Mouse (Mus musculus) intestine, embryonic 14.5 days (tissue): ENCODE measurements around the gene Asah2. TPM values are rescaled to one million over a fixed set of nuclear protein-coding genes. Genes with fewer than 3 reads are reported as not detected.

Experiments
- ATAC-seq: fragments of 200-750 bp; cut with Nextera tagmentation; replicated peaks from 2 replicates; pipeline ENCODE4 v1.8.0; 2017; ENCODE audit warnings: low read depth, moderate number of reproducible peaks, moderate TSS enrichment, moderate library complexity; ENCODE audit not compliant: low FRiP score, low TSS enrichment
- DNase-seq: peaks from one replicate; pipeline ENCODE4 v3.0.0-alpha.2; 2018; ENCODE audit warnings: low spot score
- H3K27ac ChIP-seq: fragments of 300-500 bp; sonication (generic); 2 replicates; pipeline ENCODE4 v1.5.1; 2014; ENCODE audit warnings: low read depth, mild to moderate bottlenecking, control low read depth
- H3K27me3 ChIP-seq: fragments of 300-500 bp; sonication (generic); replicated peaks from 2 replicates; pipeline ENCODE4 v1.6.1; 2014; ENCODE audit warnings: low read length, control low read depth; ENCODE audit not compliant: control insufficient read depth, insufficient read depth
- H3K36me3 ChIP-seq: fragments of 300-500 bp; sonication (generic); 2 replicates; pipeline ENCODE4 v1.6.1; 2014; ENCODE audit warnings: low read length, control low read depth; ENCODE audit not compliant: control insufficient read depth, insufficient read depth
- H3K4me1 ChIP-seq: fragments of 300-500 bp; sonication (generic); replicated peaks from 2 replicates; pipeline ENCODE4 v1.6.1; 2014; ENCODE audit warnings: low read length, control low read depth, mixed read lengths; ENCODE audit not compliant: control insufficient read depth, insufficient read depth
- H3K4me2 ChIP-seq: fragments of 300-500 bp; sonication (generic); 2 replicates; pipeline ENCODE4 v1.6.1; 2014; ENCODE audit warnings: low read length
- H3K4me3 ChIP-seq: fragments of 300-500 bp; sonication (generic); 2 replicates; pipeline ENCODE4 v1.5.1; 2014; ENCODE audit warnings: low read depth, low read length, control low read depth, mixed read lengths
- H3K9ac ChIP-seq: fragments of 300-500 bp; sonication (generic); 2 replicates; pipeline ENCODE4 v1.6.1; 2014; ENCODE audit warnings: mild to moderate bottlenecking, low read length
- H3K9me3 ChIP-seq: fragments of 300-500 bp; sonication (generic); 2 replicates; pipeline ENCODE4 v1.6.1; 2016; ENCODE audit warnings: low read length, control low read depth; ENCODE audit not compliant: control insufficient read depth
- WGBS: fragments of 180-500 bp; shearing (Covaris S2); extraction: QIAGEN DNeasy Blood & Tissue Kit; methylation state at CpG from one replicate; pipeline ENCODE4 v1.1.7; 2014; 5-methylcytosine and 5-hydroxymethylcytosine counted together
- polyA plus RNA-seq: library from polyadenylated mRNA; unstranded; fragments of >200 nt; fragmentation: Nextera tagmentation; extraction: Ambion mirVana; gene quantifications from 2 replicates; pipeline ENCODE4 v1.2.1, GENCODE M21; 2014

Gene Asah2
- polyA plus RNA-seq, 1 experiment from 2014 or later, result 1.9 TPM

- WGBS, result 89% methylated on average over 3 of the region's 3 CpGs
- Histone ChIP-seq H3K9ac (no peak overlapping the region), H3K9me3 (no peaks in the 10 kb centered on the region), H3K27me3 (no peaks in the 10 kb centered on the region), H3K27ac (no peak overlapping the region), H3K4me1 (no peaks in the 10 kb centered on the region), H3K4me2 (no peak overlapping the region), H3K36me3 (no peaks in the 10 kb centered on the region), H3K4me3 (no peak overlapping the region)
- ATAC-seq (no peak), DNase-seq (no peak)
Measured at GRCm38 (mm10) chr19:31996916-31997315, 111.1 kb downstream of the Asah2 start.

GRCm38 (mm10) chr19:31991057-31991456 is 117.0 kb downstream of the Asah2 start:
- no peak for ATAC-seq
- DNase-seq, result no peak
- H3K27ac ChIP-seq, result no peak overlapping the region
- no peak overlapping the region for H3K4me2 ChIP-seq
- H3K9ac ChIP-seq, result no peak overlapping the region
- H3K4me3 ChIP-seq, result no peak overlapping the region
- H3K4me1 ChIP-seq, result no peaks in the 10 kb centered on the region
- H3K36me3 ChIP-seq, result no peaks in the 10 kb centered on the region
- H3K9me3 ChIP-seq, result no peaks in the 10 kb centered on the region
- no peaks in the 10 kb centered on the region for H3K27me3 ChIP-seq
- 89% methylated on average over 6 of the region's 6 CpGs for WGBS

GRCm38 (mm10) chr19:31975882-31976281 is 132.1 kb downstream of the Asah2 start:
- Histone ChIP-seq H3K27me3 (no peaks in the 10 kb centered on the region), H3K4me1 (0 out of 2 replicates have a peak, but pooled peaks cover 3% of the 10 kb centered on the region), H3K9me3 (no peaks in the 10 kb centered on the region), H3K4me3 (no peak overlapping the region), H3K4me2 (no peak overlapping the region), H3K36me3 (no peaks in the 10 kb centered on the region), H3K9ac (no peak overlapping the region), H3K27ac (no peak overlapping the region)
- 71% methylated on average over 2 of the region's 2 CpGs for WGBS
- no peak for ATAC-seq
- DNase-seq, result no peak

- H3K27ac ChIP-seq, result no peak overlapping the region
- WGBS, result 8% methylated on average over 6 of the region's 6 CpGs
- H3K4me3 ChIP-seq, result no peak overlapping the region
- no peaks in the 10 kb centered on the region for H3K9me3 ChIP-seq
- H3K4me1 ChIP-seq, result 0 out of 2 replicates have a peak, but pooled peaks cover 3% of the 10 kb centered on the region
- ATAC-seq (peak; percentile 77), DNase-seq (peak; percentile 93)
- H3K27me3 ChIP-seq, result no peaks in the 10 kb centered on the region
- no peak overlapping the region for H3K4me2 ChIP-seq
- H3K36me3 ChIP-seq, result no peaks in the 10 kb centered on the region
- H3K9ac ChIP-seq, result no peak overlapping the region
Measured at GRCm38 (mm10) chr19:31971998-31972397, 136.0 kb downstream of the Asah2 start.

- DNase-seq (no peak), ATAC-seq (no peak)
- 64% methylated on average over 3 of the region's 3 CpGs for WGBS
Measured at GRCm38 (mm10) chr19:31971405-31971804, 136.6 kb downstream of the Asah2 start.

GRCm38 (mm10) chr19:31967933-31968532 is 140.0 kb downstream of the Asah2 start:
- Histone ChIP-seq H3K36me3 (no peaks in the 10 kb centered on the region), H3K4me3 (no peak overlapping the region), H3K9me3 (no peaks in the 10 kb centered on the region), H3K27me3 (no peaks in the 10 kb centered on the region), H3K27ac (no peak overlapping the region), H3K4me1 (no peaks in the 10 kb centered on the region), H3K4me2 (no peak overlapping the region), H3K9ac (no peak overlapping the region)
- WGBS, result 49% methylated on average over 5 of the region's 5 CpGs
- no peak for ATAC-seq
- DNase-seq, result no peak

More at GRCm38 (mm10) chr19:31971405-31971804, 136.6 kb downstream of the Asah2 start:
- no peak overlapping the region for H3K4me3 ChIP-seq
- no peaks in the 10 kb centered on the region for H3K9me3 ChIP-seq
- H3K4me1 ChIP-seq, result 0 out of 2 replicates have a peak, but pooled peaks cover 3% of the 10 kb centered on the region
- no peak overlapping the region for H3K9ac ChIP-seq
- H3K4me2 ChIP-seq, result no peak overlapping the region
- H3K27me3 ChIP-seq, result no peaks in the 10 kb centered on the region
- H3K27ac ChIP-seq, result no peak overlapping the region
- no peaks in the 10 kb centered on the region for H3K36me3 ChIP-seq

- no peak for ATAC-seq
- H3K4me3 ChIP-seq, result no peak overlapping the region
- no peak overlapping the region for H3K4me2 ChIP-seq
- no peak for DNase-seq
- H3K27ac ChIP-seq, result no peak overlapping the region
- H3K9ac ChIP-seq, result no peak overlapping the region
- H3K9me3 ChIP-seq, result no peaks in the 10 kb centered on the region
- no peaks in the 10 kb centered on the region for H3K36me3 ChIP-seq
- no peaks in the 10 kb centered on the region for H3K27me3 ChIP-seq
- WGBS, result 40% methylated on average over 3 of the region's 3 CpGs
- H3K4me1 ChIP-seq, result no peaks in the 10 kb centered on the region
Measured at GRCm38 (mm10) chr19:31963147-31963546, 144.9 kb downstream of the Asah2 start.

GRCm38 (mm10) chr19:31960434-31960833 is 147.6 kb downstream of the Asah2 start:
- ATAC-seq (no peak), DNase-seq (no peak)
- Histone ChIP-seq H3K27ac (no peak overlapping the region), H3K4me1 (no peaks in the 10 kb centered on the region), H3K4me3 (no peak overlapping the region), H3K27me3 (no peaks in the 10 kb centered on the region), H3K9ac (no peak overlapping the region), H3K9me3 (no peaks in the 10 kb centered on the region), H3K4me2 (no peak overlapping the region), H3K36me3 (no peaks in the 10 kb centered on the region)
- 97% methylated on average over 2 of the region's 2 CpGs for WGBS

GRCm38 (mm10) chr19:31956359-31956758 is 151.7 kb downstream of the Asah2 start:
- no peak overlapping the region for H3K9ac ChIP-seq
- H3K9me3 ChIP-seq, result no peaks in the 10 kb centered on the region
- H3K36me3 ChIP-seq, result no peaks in the 10 kb centered on the region
- H3K27me3 ChIP-seq, result no peaks in the 10 kb centered on the region
- DNase-seq, result no peak
- no peak for ATAC-seq
- no peak overlapping the region for H3K4me3 ChIP-seq
- no peak overlapping the region for H3K4me2 ChIP-seq
- no peaks in the 10 kb centered on the region for H3K4me1 ChIP-seq
- no peak overlapping the region for H3K27ac ChIP-seq
- WGBS, result 69% methylated on average over 2 of the region's 2 CpGs
